Mouse (Mus musculus): ENCODE measurements at regions not wholly inside any gene's neighbourhood (a gene's known extent, or its start where the extent isn't known, plus 50 kb on each side); places are given as distances from the start of the nearest gene placed in this dataset.

- no peak for DNase-seq
Measured at GRCm38 (mm10) chr1:143080441-143080840, 560.0 kb upstream of the B3galt2 start.

GRCm38 (mm10) chr1:143096904-143097303 is 543.6 kb upstream of the B3galt2 start:
- no peak for DNase-seq

- DNase-seq = no peak
Measured at GRCm38 (mm10) chr1:143098307-143098706, 542.2 kb upstream of the B3galt2 start.

- no peak for DNase-seq
Measured at GRCm38 (mm10) chr1:143122185-143122584, 518.3 kb upstream of the B3galt2 start.

GRCm38 (mm10) chr1:143130257-143130656 is 510.2 kb upstream of the B3galt2 start:
- DNase-seq = no peak

GRCm38 (mm10) chr1:143132806-143133205 is 507.7 kb upstream of the B3galt2 start:
- no peak for DNase-seq

GRCm38 (mm10) chr1:143145111-143145984 is 495.1 kb upstream of the B3galt2 start:
- DNase-seq = no peak

GRCm38 (mm10) chr1:143171286-143171685 is 469.2 kb upstream of the B3galt2 start:
- no peak for DNase-seq

GRCm38 (mm10) chr1:143173836-143174235 is 466.6 kb upstream of the B3galt2 start:
- DNase-seq = no peak

- no peak for DNase-seq
Measured at GRCm38 (mm10) chr1:143192167-143192793, 448.2 kb upstream of the B3galt2 start.

GRCm38 (mm10) chr1:143200213-143200889 is 440.1 kb upstream of the B3galt2 start:
- no peak for DNase-seq

GRCm38 (mm10) chr1:143200971-143201370 is 439.5 kb upstream of the B3galt2 start:
- no peak for DNase-seq

GRCm38 (mm10) chr1:143202182-143202581 is 438.3 kb upstream of the B3galt2 start:
- peak; percentile 17 for DNase-seq

- no peak for DNase-seq
Measured at GRCm38 (mm10) chr1:143204070-143204469, 436.4 kb upstream of the B3galt2 start.

GRCm38 (mm10) chr1:143206995-143207394 is 433.5 kb upstream of the B3galt2 start:
- DNase-seq = no peak

GRCm38 (mm10) chr1:143207399-143208065 is 432.9 kb upstream of the B3galt2 start:
- DNase-seq = no peak

GRCm38 (mm10) chr1:143217401-143217800 is 423.1 kb upstream of the B3galt2 start:
- DNase-seq = no peak

- no peak for DNase-seq
Measured at GRCm38 (mm10) chr1:143231969-143232368, 408.5 kb upstream of the B3galt2 start.

- no peak for DNase-seq
Measured at GRCm38 (mm10) chr1:143258470-143259215, 381.8 kb upstream of the B3galt2 start.

- no peak for DNase-seq
Measured at GRCm38 (mm10) chr1:143263263-143264038, 377.0 kb upstream of the B3galt2 start.

GRCm38 (mm10) chr1:143265216-143265615 is 375.2 kb upstream of the B3galt2 start:
- DNase-seq = no peak
